Mouse (Mus musculus) intestine, postnatal 0 days (tissue): ENCODE measurements around the gene Sec16a. TPM values are rescaled to one million over a fixed set of nuclear protein-coding genes. Genes with fewer than 3 reads are reported as not detected.

Experiments
- ATAC-seq: fragments of 200-750 bp; cut with Nextera tagmentation; 2 replicates; pipeline ENCODE4 v1.8.0; 2017; ENCODE audit warnings: mild to moderate bottlenecking, moderate TSS enrichment, moderate library complexity
- H3K27ac ChIP-seq: fragments of 300-500 bp; sonication (generic); 2 replicates; pipeline ENCODE4 v1.5.1; 2014; ENCODE audit warnings: mild to moderate bottlenecking, low read depth, low read length, moderate library complexity
- H3K27me3 ChIP-seq: fragments of 300-500 bp; sonication (generic); replicated peaks from 2 replicates; pipeline ENCODE4 v1.6.1; 2014; ENCODE audit warnings: low read length, mixed read lengths; ENCODE audit not compliant: control insufficient read depth, insufficient read depth
- H3K36me3 ChIP-seq: fragments of 300-500 bp; sonication (generic); 2 replicates; pipeline ENCODE4 v1.6.1; 2014; ENCODE audit warnings: mild to moderate bottlenecking, moderate library complexity; ENCODE audit not compliant: control insufficient read depth, insufficient read depth
- H3K4me1 ChIP-seq: fragments of 300-500 bp; sonication (generic); replicated peaks from 2 replicates; pipeline ENCODE4 v1.6.1; 2014; ENCODE audit warnings: antibody characterized with exemption, low read length, mixed read lengths; ENCODE audit not compliant: control insufficient read depth, insufficient read depth
- H3K4me2 ChIP-seq: fragments of 300-500 bp; sonication (generic); replicated peaks from 2 replicates; pipeline ENCODE4 v1.6.1; 2014; ENCODE audit warnings: low read depth, mild to moderate bottlenecking, moderate library complexity
- H3K4me3 ChIP-seq: fragments of 300-500 bp; sonication (generic); 2 replicates; pipeline ENCODE4 v1.5.1; 2014; ENCODE audit warnings: low read depth, low read length
- H3K9ac ChIP-seq: fragments of 300-500 bp; sonication (generic); 2 replicates; pipeline ENCODE4 v1.6.1; 2014; ENCODE audit warnings: mild to moderate bottlenecking, low read depth, low read length
- H3K9me3 ChIP-seq: fragments of 300-500 bp; sonication (generic); 2 replicates; pipeline ENCODE4 v1.6.1; 2016; ENCODE audit warnings: mixed run types; ENCODE audit not compliant: control insufficient read depth
- CTCF ChIP-seq: sonication (generic); IDR thresholded peaks from 2 replicates; pipeline ENCODE4 v1.5.1; 2016; ENCODE audit warnings: low read depth, mild to moderate bottlenecking, control low read depth, antibody characterized with exemption, moderate library complexity
- WGBS: fragments of 180-500 bp; shearing (Covaris S2); extraction: QIAGEN DNeasy Blood & Tissue Kit; methylation state at CpG from one replicate; pipeline ENCODE4 v1.1.7; 2014; 5-methylcytosine and 5-hydroxymethylcytosine counted together
- polyA plus RNA-seq: library from polyadenylated mRNA; unstranded; fragments of >200 nt; fragmentation: Nextera tagmentation; extraction: Ambion mirVana; gene quantifications from 2 replicates; pipeline ENCODE4 v1.2.1, GENCODE M21; 2015

Sec16a gene
- polyA plus RNA-seq, 1 experiment from 2014 or later = 17.4 TPM

- WGBS = 36% methylated on average over 18 of the region's 18 CpGs
- Histone ChIP-seq H3K4me2 (peak overlapping the region; percentile 52), H3K36me3 (peaks cover 7% of the 10 kb centered on the region), H3K4me1 (peaks cover 53% of the 10 kb centered on the region), H3K4me3 (no peak overlapping the region), H3K27me3 (no peaks in the 10 kb centered on the region), H3K9ac (no peak overlapping the region), H3K27ac (no peak overlapping the region; the same call in 1 of the 2 replicates), H3K9me3 (no peaks in the 10 kb centered on the region)
- 0 out of 2 replicates have a peak, but pooled peaks have one; percentile 27 for TF ChIP-seq CTCF
- no peak for ATAC-seq
These were observed 42.5 kb upstream of the Sec16a start for GRCm38 (mm10) chr2:26487322-26488021.

DNA sequence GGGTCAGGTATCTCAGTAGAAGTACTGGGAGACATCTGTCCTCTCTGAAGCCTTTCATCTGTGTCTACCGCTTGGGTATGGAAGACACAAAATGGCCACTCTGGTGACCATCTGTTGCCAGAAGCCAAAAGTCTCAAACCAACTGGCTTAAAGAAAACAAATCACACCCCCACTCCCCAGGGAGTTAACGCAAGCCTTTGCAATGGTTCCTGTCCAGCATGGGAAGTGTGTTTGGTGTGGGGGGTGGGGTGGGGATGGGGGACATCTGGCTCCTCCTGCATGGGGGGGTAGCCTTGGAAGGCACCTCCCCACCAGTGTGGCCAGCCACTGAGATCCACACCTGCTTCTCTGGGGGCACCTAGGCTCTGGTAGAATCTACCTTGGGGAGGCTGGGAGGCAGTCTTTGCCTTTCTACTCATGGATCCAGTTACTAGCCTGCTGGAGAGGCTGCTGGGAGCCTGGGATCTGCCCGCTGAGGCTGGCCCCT is 41.9 kb upstream of the Sec16a start:
- WGBS = 46% methylated on average over 3 of the region's 3 CpGs
- Histone ChIP-seq H3K27me3 (no peaks in the 10 kb centered on the region), H3K9me3 (no peaks in the 10 kb centered on the region), H3K4me1 (peaks cover 55% of the 10 kb centered on the region), H3K36me3 (peaks cover 9% of the 10 kb centered on the region), H3K27ac (no peak overlapping the region; the same call in 1 of the 2 replicates), H3K9ac (no peak overlapping the region), H3K4me3 (no peak overlapping the region), H3K4me2 (0 out of 2 replicates have a peak overlapping the region, but pooled peaks have one; percentile 9)
- TF ChIP-seq CTCF = no peak
- no peak for ATAC-seq

- H3K36me3 ChIP-seq = peaks cover 13% of the 10 kb centered on the region
- WGBS = 27% methylated on average over 5 of the region's 5 CpGs
- H3K27ac ChIP-seq = no peak overlapping the region
- H3K4me3 ChIP-seq = no peak overlapping the region
- ATAC-seq = no peak
- H3K4me2 ChIP-seq = 0 out of 2 replicates have a peak overlapping the region, but pooled peaks have one; percentile 9
- no peaks in the 10 kb centered on the region for H3K27me3 ChIP-seq
- no peak overlapping the region for H3K9ac ChIP-seq
- peaks cover 60% of the 10 kb centered on the region for H3K4me1 ChIP-seq
- TF ChIP-seq CTCF = no peak
- H3K9me3 ChIP-seq = no peaks in the 10 kb centered on the region
These were observed 41.3 kb upstream of the Sec16a start for GRCm38 (mm10) chr2:26486264-26486810.

DNA sequence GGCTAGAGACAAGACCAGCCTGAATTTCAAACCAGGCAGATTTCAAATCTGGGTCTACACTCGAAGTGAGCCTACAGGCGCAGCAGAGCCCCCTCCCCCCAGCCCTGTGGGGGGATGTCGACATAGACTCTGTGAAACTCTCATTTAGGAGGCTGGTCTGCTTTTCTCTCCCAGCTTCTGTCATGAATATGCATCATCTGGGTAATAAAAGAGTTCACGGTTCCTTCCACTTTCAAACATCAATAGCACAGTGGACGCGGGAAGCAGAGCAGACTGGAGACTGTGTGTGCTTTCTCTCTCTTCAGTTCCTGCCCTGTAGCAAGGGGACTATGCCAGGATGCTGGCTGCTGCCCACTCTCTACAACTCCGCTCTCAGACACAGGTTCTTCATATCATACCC is 40.7 kb upstream of the Sec16a start:
- Histone ChIP-seq H3K4me1 (peaks cover 62% of the 10 kb centered on the region), H3K4me3 (no peak overlapping the region), H3K27me3 (no peaks in the 10 kb centered on the region), H3K27ac (no peak overlapping the region), H3K36me3 (peaks cover 19% of the 10 kb centered on the region), H3K4me2 (no peak overlapping the region), H3K9ac (no peak overlapping the region), H3K9me3 (no peaks in the 10 kb centered on the region)
- no peak for ATAC-seq
- 29% methylated on average over 7 of the region's 7 CpGs for WGBS
- TF ChIP-seq CTCF = no peak

GRCm38 (mm10) chr2:26485278-26485677 is 40.3 kb upstream of the Sec16a start:
- ATAC-seq = no peak
- no peak for TF ChIP-seq CTCF
- H3K27me3 ChIP-seq = no peaks in the 10 kb centered on the region
- H3K9me3 ChIP-seq = no peaks in the 10 kb centered on the region
- no peak overlapping the region for H3K4me3 ChIP-seq
- H3K4me2 ChIP-seq = no peak overlapping the region
- no peak overlapping the region for H3K9ac ChIP-seq
- WGBS = 65% methylated on average over 9 of the region's 9 CpGs
- H3K27ac ChIP-seq = no peak overlapping the region
- H3K36me3 ChIP-seq = peaks cover 19% of the 10 kb centered on the region
- H3K4me1 ChIP-seq = peaks cover 62% of the 10 kb centered on the region

GRCm38 (mm10) chr2:26484169-26484568 is 39.2 kb upstream of the Sec16a start:
- H3K9me3 ChIP-seq = no peaks in the 10 kb centered on the region
- H3K36me3 ChIP-seq = peaks cover 25% of the 10 kb centered on the region
- peak overlapping the region; percentile 51; the same call in 1 of the 2 replicates for H3K4me2 ChIP-seq
- no peak overlapping the region for H3K27ac ChIP-seq
- H3K4me1 ChIP-seq = peaks cover 62% of the 10 kb centered on the region
- 89% methylated on average over 10 of the region's 10 CpGs for WGBS
- H3K27me3 ChIP-seq = no peaks in the 10 kb centered on the region
- H3K9ac ChIP-seq = no peak overlapping the region
- no peak overlapping the region for H3K4me3 ChIP-seq
- no peak for ATAC-seq
- no peak for TF ChIP-seq CTCF
